Mouse (Mus musculus) midbrain, embryonic 13.5 days (tissue): ENCODE measurements at regions not wholly inside any gene's neighbourhood (a gene's known extent, or its start where the extent isn't known, plus 50 kb on each side); places are given as distances from the start of the nearest gene placed in this dataset.
A peak's percentile ranks its signal among the peaks of the same experiment; 100 is the strongest.
"Not testable (repeated sequence)": the region's sequence is repeated elsewhere in the genome, so short reads cannot be mapped to it uniquely, and the experiment has no call there.

Experiments
- ATAC-seq: fragments of 200-750 bp; cut with Nextera tagmentation; 2 replicates; pipeline ENCODE4 v1.8.0; 2017; ENCODE audit warnings: mild to moderate bottlenecking, moderate TSS enrichment, moderate library complexity
- H3K27ac ChIP-seq: fragments of 300-500 bp; sonication (generic); 2 replicates; pipeline ENCODE4 v1.5.1; 2015; ENCODE audit warnings: inconsistent platforms, mild to moderate bottlenecking, moderate library complexity
- H3K27me3 ChIP-seq: fragments of 300-500 bp; sonication (generic); 2 replicates; pipeline ENCODE4 v1.6.1; 2015; ENCODE audit warnings: mild to moderate bottlenecking, inconsistent platforms
- H3K36me3 ChIP-seq: fragments of 300-500 bp; sonication (generic); 2 replicates; pipeline ENCODE4 v1.6.1; 2015; ENCODE audit warnings: mild to moderate bottlenecking, inconsistent platforms
- H3K4me1 ChIP-seq: fragments of 300-500 bp; sonication (generic); replicated peaks from 2 replicates; pipeline ENCODE4 v1.6.1; 2015; ENCODE audit warnings: inconsistent platforms
- H3K4me2 ChIP-seq: fragments of 300-500 bp; sonication (generic); replicated peaks from 2 replicates; pipeline ENCODE4 v1.6.1; 2015; ENCODE audit warnings: moderate library complexity, mild to moderate bottlenecking, inconsistent platforms
- H3K4me3 ChIP-seq: fragments of 300-500 bp; sonication (generic); replicated peaks from 2 replicates; pipeline ENCODE4 v1.5.1; 2015; ENCODE audit warnings: mild to moderate bottlenecking, inconsistent platforms
- H3K9ac ChIP-seq: fragments of 300-500 bp; sonication (generic); replicated peaks from 2 replicates; pipeline ENCODE4 v1.6.1; 2015; ENCODE audit warnings: mild to moderate bottlenecking, inconsistent platforms
- H3K9me3 ChIP-seq: fragments of 300-500 bp; sonication (generic); 2 replicates; pipeline ENCODE4 v1.6.1; 2016; ENCODE audit warnings: mild to moderate bottlenecking, inconsistent platforms
- WGBS: fragments of 180-500 bp; shearing (Covaris S2); methylation state at CpG from one replicate; pipeline ENCODE4 v1.1.7; 2015; 5-methylcytosine and 5-hydroxymethylcytosine counted together

DNA sequence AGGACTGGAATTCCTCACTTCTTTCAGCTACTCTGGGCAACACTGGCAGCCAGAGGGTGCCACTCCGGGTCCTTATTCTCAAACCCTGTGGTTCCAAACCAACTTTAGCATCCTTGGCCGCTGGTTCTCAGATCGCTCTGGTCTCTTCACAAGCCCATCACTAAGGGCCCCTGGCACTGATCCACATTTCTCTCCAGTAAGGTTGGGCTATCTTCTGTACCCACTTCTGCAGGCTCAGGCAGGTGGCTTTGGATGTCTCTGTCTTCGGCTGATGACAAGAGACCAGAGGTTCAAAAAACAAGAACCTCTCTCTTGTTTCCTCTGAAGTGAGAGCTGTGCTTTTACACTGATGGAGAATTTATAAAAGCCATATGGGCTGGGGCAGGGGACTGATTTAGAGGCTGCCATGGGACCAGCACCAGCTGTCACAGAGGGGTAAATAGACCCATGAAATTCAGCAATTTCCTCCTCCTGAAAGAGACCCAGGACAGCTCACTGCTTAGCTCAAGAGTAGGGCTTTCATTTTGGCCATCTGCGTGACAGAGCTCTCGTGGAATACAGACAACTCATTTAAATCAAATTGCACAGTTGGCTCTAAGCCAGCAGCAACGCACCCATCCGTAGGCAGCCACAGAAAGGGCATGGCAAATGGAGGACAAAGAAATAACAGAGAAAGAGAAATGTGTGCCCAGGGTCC is 54.3 kb upstream of the Dynlt1c start:
- H3K4me1 ChIP-seq, H3K36me3 ChIP-seq, H3K4me3 ChIP-seq, H3K27me3 ChIP-seq, H3K27ac ChIP-seq, H3K4me2 ChIP-seq, H3K9me3 ChIP-seq, H3K9ac ChIP-seq: not testable (repeated sequence)
- no CpG with 5 or more reads among the region's 8 CpGs for WGBS
- ATAC-seq = peak; percentile 90

DNA sequence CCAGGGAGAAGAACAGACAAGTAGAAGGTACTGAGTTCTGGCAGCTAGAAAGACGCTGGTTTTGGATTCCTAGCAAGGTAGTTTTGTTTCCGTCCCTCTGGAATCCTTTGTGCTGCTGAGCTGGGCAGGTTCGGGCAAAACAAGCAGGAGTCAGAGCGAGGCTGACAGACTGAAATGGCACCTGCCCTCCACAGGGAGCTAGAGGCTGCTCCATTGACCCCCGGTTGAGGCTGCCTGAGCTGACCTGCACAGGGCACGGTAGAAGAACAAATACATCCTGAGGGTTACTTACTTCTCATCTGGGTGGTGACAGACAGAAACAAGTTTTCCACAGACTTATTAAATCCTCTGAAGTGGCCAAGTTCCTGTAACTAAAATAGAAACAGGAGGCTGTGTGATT is 53.5 kb upstream of the Dynlt1c start:
- H3K27ac ChIP-seq, H3K4me1 ChIP-seq, H3K9me3 ChIP-seq, H3K36me3 ChIP-seq, H3K4me3 ChIP-seq, H3K4me2 ChIP-seq, H3K27me3 ChIP-seq, H3K9ac ChIP-seq: not testable (repeated sequence)
- ATAC-seq = 0 out of 2 replicates have a peak, but pooled peaks have one; percentile 35
- WGBS = no CpG with 5 or more reads among the region's 6 CpGs
